Mouse (Mus musculus): ENCODE measurements at regions not wholly inside any gene's neighbourhood (a gene's known extent, or its start where the extent isn't known, plus 50 kb on each side); places are given as distances from the start of the nearest gene placed in this dataset.

DNA sequence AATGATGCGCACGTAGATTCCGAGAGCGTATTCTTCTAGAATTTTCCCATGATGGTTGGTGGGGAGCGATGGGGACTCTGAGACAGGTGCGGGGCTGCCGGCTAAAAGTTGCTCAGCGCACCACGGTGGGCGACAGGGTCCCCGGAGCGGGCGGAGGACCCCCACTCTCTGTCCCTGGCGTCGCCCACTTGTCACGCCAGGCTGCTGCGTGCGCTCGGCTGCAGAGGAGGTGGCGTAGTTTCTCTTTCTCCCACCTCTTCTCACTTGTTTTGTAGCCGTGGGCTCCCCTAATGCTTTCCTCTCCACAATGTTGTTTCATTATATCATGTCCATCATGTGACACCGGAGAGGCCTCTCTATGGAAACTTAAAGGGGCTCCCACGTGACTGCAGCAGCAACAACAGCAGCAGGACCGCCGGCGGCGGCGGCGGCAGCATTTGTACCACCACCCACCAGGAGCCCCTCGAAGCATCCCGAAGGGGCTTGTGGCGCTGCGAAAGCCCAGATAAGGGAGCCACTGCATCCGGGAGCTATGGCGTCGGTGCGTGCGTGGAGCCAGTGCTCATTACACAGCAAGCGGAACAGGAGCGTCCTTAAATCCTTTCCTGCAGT is 180.3 kb upstream of the Mkln1 start:
- no peak for DNase-seq (ENCODE audit: low spot score)

DNA sequence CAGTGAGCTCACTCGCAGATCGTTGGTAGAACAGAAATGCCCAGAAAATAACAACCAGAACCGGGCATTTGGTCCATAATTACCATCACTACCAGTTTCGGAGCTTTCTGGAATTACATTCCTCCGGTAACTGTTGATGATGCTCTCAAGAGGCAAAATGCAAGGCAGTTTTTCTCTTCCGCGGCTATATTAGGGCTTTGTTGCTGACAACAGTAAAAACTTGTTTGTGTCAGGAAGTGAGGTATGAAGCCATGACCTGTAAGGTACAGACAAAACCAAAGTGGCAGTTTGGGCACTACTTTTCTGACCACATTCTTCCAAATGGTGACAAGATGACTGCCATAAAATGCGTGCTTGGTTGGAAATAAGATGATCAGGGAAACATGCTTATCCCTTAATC is 179.7 kb upstream of the Mkln1 start:
- DNase-seq (ENCODE audit: low spot score), result no peak

DNA sequence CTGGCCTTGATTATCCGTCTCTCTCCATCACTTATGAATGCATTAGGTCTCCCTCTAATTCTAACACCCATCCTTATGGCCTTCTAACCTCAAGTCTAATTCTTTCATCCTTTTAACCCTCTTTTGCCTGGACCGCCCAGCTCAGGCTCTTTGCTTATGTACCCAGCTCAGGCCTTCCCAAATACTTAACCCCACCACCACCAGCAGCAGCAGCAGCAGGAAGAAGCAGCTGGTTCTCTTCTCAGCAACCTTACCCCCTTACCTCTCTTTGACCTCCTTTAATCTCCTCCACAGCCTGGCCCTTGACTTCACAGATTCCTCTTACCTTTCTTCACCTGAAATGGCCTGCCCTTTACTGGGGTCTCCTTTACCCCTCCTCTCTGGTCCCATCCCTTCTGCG is 178.8 kb upstream of the Mkln1 start:
- DNase-seq (ENCODE audit: low spot score), result no peak

DNA sequence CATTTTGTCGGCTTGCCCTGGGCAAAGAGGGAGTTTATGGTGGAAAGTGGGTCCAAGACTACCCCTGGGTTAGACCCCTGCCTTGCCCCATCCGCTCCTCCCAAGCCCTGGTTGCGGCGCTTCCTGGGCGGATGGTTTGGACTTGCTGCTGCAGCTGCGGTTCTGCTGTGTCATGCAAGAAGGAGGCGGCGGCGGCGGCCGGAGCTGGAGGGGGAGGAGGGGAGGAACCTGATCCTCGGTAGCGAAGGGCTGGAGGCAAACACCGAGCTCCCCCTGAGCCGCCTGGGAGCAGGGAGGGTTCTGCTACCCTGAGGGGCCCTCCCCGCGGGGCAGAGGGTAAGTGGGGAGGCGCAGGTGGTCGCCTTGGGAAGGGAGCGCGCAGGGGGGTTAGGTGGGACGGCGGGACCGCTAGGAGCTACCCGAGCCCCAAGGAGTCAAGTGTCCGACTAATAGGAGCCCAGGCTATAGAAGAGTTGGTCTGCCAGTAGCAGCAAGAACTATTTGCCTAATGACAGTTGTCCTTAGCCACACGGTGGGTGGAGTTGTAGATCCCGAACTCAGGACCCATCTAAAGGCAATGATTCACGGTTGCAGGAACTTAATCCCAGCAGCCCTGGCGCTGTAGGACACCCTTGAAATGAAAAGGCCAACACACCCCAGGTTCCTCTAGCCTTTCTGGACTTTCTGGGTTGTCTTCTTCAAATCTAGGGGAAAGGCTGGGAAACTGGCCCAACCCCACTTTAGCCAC is 178.2 kb upstream of the Mkln1 start:
- DNase-seq (ENCODE audit: low spot score), result peak; percentile 22

DNA sequence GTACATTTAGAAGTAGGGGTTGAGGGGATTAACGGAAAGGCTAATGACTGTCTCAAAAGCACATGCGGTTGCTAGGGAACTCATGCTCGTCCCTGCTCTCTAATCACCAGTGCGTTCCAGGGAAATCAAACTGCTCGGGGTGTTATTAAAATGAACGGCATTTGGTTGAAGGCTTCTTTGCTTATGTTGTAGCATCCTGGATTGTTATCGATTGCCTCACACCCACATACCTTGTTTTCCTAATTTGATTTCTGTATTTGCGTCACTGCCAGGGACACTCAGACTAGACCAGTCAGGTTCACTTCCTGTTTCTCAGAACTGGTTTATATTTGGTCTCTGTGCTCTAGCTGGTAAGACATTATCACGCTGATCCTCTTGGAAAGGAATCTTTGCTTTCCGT is 177.0 kb upstream of the Mkln1 start:
- no peak for DNase-seq (ENCODE audit: low spot score)

DNA sequence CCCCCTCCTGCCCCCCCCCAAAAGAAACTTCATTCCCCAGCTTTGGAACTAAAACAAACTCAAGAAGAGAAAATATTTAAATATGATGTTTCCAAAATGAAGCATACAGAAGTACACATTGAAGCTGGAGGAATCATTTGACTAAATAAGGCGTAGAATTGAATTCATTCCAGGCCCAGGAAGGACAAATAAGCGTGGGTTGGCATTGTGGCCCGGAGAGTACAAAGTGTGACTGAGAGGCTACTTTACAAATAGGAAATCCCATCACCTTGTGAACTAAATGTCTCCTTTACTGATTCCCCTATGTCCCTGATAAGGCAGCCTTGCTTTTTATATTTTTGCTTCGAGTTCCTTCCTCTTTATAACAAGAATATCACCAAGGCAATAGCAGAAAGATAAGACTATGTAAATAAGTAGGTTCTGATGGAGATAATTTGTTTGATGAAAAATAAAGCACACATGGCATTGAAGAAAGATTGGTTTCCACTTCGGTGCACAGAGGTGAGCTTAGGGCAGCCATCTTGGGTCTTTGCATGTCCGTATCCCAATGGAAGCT is 176.4 kb upstream of the Mkln1 start:
- DNase-seq (ENCODE audit: low spot score), result no peak

DNA sequence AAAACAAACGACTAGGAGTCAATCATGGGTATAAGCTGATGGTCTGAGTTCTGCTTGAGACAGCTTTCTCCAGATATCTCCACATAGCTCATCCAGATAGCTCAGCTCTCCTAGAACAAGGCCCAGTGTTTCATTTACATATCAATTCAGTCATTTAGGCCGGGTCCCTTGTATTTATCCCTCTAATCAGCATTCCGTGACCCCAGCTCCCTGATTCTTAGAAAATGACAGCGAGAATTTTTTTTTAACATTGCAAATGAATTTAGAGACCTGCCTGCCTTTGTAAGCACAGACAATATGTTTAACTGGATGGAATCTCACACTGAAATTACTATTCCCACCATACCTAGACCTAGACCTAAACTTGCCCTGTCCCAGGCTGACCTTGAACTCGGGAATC is 171.1 kb upstream of the Mkln1 start:
- no peak for DNase-seq (ENCODE audit: low spot score)

DNA sequence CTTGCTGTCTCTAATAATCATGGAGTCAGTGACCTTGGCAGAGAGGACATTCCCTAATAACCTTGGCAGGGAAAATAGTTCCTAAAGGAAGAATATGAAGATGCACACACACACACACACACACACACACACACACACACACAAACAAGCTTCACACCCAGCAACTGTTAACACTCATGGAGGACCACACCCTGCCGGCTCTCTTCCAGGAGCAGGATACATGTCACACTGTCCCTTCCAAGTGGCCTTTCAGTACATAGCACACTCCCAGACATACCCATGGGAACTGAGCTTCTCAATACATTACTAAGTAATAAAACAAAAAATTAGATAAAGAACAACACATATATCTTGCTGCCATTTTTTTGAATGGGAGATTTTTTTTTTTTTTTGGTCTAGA is 170.5 kb upstream of the Mkln1 start:
- DNase-seq (ENCODE audit: low spot score), result no peak

DNA sequence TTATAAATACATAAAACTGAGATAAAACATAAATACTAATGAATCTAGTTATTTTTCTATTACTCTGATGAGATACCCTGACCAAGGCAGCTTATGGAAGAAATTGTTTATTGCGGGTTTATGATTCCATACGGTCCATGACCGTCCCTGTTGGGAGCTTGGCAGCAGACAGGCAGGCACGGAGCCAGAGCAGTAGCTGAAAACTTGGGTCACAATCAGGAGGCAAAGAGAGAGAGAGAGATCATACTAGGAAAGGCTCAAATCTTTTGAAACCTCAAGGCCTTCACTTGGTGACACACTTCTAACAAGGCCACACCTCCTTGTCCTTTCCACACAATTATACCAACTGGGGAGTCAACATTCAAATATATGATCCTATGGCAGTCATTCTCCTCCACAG is 166.7 kb upstream of the Mkln1 start:
- DNase-seq (ENCODE audit: low spot score), result no peak

DNA sequence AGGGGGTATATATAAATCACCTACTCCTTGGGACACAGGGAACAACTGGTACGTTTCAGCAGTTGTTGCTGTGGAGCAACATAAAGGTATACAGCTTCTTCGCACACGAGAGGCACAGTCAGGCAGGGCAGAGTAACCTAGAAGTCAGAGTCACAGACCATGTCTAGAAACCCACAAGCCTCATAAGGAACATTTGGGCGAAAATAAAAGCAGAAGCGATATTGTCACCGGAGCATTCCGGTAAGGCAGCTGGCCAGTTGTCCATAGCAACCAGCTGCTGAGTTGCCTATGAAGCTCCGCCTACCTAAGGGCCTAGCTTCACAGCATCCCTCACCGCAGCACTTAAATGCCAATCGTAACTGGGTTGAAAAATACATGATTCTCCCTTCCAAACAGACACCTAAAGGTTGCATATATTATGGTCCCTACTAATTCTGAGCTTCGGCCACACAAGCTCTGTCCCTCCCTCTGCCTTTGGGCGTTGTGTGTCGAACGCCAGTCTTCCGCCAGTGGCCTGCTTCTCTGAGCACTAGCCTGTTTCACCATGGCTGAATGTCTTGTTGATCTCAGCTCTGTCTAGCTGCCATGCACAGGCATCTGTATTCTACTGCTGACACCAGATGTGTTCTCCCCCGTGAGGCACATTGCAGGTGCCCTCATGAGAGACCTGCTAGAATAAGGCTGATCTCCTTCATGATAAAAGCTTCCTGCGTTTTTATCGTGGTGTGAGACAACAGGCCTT is 165.1 kb upstream of the Mkln1 start:
- no peak for DNase-seq (ENCODE audit: low spot score)

DNA sequence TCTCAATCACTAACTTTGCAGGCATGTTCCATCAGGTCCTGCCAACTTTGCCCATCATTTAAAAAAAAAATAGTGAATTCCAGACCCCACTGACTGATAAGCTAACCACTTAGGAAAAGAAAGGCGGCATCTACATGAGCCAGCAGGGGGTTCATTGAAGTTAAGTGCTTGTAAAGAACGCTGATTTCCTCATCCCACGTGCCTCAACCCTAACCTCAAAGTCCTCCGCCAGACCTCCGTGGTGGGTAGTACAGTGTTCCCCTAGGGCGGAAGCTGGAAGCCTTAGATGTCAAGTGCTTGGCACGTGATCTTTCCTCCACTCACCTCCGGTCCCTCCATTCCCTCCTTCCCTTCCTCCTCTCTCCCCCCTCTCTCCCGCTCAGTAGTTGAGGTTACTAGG is 158.5 kb upstream of the Mkln1 start:
- no peak for DNase-seq (ENCODE audit: low spot score)

DNA sequence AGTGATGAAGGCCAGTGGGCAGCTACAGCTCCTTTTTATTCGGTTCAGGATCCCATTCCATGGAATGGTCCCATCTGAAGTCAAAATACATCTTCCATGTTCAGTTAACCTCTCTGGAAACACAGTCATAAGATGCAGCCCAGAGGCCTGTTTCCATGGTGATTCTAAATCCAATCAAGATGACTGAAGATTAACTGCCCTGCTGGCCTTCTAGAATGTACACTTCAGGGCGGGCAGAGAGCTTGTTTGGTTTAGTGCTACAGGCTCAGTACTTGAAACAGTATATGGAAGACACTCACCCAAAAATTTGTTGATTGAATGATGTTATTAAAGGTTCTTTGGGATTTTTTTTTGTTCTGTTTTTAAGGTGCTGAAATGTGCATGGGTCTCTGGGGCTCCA is 148.0 kb upstream of the Mkln1 start:
- DNase-seq (ENCODE audit: low spot score), result no peak

DNA sequence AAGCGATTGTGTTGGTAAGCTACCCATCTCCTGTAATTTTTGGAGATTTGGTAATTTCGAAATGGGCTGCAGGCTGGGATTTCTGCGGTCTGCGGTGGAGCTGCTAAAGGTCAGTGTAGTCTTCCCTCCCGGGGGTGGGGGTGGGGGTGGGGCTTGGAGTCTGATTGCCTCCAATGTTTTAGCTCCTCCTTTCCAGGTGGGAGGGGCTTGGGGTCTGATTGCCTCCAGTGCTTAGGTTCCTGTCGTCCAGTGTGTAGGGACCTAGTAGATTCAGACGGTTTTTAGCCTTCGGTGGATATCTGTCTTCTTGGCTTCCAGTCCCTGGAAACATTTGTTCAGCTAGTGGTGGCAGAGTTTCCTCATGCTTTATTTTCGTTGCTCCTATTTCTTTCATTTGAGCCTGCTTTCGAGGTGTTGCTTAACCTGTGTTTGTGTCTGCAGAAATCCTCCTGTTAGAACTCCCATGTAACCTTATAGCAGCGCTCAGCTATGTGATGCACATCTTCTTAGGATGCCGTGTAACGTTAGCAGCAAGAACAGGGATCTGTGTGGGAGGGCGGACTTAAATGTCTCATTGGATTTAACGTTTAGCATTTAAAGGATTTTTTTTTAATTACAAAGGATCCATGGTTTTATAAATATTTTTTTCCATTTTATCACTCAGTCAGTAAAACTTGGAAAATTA is 145.1 kb upstream of the Mkln1 start:
- DNase-seq (ENCODE audit: low spot score), result no peak

DNA sequence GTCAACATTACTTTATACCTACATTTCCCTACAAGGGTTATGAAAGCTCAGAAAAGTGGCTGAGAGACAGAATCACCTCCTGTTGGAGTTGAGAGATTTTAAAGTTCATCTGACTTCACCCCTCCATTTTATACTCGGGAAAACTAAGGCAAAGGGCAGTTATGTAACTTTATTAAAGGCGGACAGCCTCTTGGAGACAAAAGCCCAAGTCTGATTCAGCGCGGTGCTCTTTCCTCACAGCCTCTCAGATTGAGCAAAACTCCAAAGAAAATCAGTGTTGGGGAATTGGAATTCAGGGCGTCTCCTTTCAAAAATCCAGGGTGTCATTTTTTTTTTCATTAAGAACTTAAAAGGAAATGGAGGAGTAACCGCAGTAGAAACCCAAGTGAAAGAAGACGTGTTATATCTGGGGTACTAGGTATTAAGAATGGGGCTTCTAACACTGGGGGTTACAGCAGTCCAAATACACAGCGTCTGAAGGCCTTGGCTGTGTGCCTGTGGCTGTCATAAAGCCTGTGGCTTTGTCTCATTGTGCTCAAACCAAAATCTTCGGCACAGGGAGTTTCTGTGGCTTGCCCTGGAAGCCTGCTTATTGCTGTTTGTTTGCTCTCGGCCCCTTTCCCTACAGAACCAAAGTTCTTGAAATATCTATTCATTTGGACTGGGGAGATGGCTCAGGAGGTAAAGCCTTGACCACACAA is 137.7 kb upstream of the Mkln1 start:
- no peak for DNase-seq (ENCODE audit: low spot score)

DNA sequence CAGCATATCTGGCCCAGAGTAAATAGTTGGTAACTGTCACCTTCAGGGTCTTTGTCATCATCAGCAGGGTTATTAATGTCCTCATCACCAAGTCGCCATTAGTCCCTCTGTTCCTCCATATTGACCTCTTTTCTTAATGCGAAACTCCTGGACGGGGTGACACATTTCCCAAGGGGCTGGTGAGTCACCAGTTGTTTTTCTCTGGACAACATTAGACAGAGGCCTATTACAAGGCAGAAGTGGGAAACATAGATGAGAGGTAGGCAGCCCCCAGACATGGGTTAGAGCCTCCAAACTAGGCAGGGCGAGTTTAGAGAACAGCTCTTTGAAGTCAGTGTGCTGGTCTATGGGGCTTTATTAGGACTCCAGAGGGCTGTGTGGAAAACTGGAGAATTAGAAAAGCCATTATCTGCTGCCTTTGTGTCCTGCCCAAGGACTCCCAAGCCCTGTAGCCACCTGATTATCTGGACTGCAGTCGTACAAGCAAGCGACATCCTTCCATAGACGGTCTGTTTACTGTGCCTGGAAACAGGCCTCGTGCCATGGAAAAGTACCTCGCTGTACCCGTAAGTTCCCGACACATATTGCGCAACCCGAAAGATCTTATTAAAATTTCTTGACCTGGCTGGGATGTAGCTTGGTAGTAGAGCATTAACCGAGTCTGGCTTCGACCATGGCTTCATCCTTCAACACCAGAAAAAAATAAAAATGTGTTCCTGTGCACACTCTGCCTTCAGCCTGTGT is 136.6 kb upstream of the Mkln1 start:
- no peak for DNase-seq (ENCODE audit: low spot score)

DNA sequence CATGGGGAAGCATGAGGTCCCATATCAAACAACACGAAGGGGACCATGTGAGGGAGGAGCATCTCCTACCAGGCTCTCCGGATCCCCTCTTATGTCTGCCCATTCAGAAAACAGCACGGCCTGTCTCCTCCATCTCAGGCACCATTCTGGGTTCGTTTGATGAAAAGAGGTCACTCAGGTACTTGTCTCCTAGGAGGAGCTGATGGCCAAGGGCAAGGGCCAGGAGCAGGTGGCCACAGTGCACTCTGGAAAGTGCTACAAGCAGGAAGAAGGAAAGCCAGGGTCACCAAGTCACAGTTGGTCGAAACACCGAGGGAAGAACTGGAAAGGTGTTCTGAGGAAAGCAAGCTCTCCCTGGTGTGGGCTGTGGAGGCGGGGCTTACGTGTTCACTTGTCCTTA is 135.9 kb upstream of the Mkln1 start:
- DNase-seq (ENCODE audit: low spot score), result no peak

DNA sequence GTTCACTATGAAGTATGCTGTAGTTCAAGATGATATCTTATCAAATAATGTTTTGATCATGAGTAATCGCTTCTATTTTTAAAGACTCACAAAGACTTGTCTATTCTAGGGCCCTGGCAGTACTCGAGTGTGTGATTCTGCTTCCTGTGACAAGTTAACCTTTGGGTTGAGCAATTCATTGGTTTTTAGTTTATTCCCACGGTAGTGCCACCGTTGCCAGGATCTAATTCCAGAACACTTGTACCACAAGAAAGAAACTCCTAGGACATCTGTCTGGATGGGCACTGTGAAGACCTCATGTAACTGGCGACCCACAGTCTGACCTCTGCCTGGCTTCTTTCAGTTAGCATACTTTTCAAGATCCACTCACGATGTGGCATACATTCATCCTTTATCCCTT is 134.7 kb upstream of the Mkln1 start:
- DNase-seq (ENCODE audit: low spot score), result no peak

DNA sequence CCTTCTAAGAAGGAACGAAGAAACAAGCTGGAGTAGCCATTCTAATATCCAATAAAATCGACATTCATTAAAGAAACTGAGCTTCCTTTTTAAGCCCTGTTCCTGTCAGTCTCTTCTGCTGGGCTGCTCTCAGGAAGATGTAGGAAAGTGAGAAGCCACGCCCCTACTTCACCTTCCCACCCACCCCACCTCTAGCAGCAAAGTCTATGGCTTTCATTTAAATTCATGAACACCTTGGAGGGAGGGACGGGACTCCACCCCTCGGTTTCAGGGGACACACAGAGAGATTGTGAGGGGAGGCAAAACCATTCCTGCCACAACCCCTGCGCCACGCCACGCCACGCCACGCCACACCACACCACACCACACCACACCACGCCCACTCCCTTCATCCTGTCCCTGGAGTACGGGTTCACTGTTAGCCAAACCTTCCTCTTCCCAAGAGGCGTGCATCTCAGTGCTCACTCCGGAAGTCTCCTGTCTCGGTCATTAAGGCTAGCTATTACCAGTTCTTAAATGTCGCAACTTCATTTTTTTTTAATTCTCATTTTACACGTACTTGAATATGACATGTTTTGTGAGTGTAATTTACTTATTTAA is 132.0 kb upstream of the Mkln1 start:
- no peak for DNase-seq (ENCODE audit: low spot score)

DNA sequence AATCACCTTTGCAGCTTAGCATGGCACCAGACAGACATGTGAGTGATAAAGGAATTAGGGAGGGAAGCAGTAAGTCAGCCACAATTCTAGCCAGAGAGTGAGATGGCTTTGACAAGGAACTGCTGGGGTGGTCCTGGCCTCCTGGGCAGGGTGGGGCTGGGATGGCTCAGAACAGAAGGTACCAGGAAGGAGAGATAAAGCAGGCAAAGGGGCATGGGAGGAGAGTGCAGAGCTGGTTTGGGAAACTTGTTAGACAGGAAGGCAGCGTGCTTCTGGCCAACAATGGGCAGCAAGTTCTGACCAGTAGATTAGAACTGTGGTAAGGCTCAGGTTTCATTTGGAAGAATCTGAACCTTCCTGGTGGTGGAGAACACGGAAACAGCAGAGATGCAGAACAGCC is 130.5 kb upstream of the Mkln1 start:
- no peak for DNase-seq (ENCODE audit: low spot score)

DNA sequence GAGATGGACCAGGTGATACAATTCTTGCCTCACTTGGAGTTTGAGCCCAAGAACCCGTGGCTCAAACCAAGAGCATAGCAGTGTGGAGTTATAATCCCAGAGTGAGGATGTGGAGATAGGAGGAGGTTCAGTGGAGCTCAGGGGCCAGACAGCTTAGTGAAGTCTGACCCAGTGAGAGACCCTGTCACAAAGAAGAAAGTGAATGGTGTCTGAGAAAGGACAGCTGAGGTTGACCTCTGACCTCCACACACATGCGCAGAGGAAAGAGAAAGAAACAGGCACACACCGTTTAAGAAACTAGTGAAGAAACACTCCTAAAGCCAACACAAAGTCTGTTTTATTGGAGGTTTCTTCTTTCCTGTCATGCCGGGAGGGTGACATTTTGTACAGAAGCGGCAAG is 124.7 kb upstream of the Mkln1 start:
- no peak for DNase-seq (ENCODE audit: low spot score)

DNA sequence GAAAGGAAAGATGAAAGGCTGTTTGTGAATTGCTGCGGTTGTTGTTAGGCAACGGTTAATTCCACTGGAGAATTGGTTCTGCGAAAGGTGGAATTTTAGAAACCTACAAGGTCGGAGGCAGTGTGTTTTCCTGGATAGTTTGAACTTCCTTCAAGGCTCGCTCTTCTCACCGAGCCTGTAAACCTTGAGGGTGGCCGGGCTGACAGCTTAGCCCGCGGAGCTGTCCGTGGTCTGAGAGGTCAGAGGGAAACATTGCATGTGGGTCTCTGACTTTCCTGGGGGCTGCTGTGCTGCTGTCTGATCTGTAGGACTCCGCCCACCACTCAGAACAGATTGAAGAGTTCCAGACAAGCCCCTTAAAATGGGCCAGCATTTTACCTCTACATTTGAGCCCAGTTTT is 124.3 kb upstream of the Mkln1 start:
- no peak for DNase-seq (ENCODE audit: low spot score)
